Mouse (Mus musculus) ovary, adult 18-20 months (tissue): ENCODE data around the gene Uggt2.
"Not testable (repeated sequence)": the region's sequence is repeated elsewhere in the genome, so short reads cannot be mapped to it uniquely, and the experiment has no call there.

ENCODE experiments used
- DNase-seq: peaks from one replicate; pipeline ENCODE4 v3.0.0; 2022; ENCODE audit warnings: low spot score, mixed read lengths

The Uggt2 gene

DNA sequence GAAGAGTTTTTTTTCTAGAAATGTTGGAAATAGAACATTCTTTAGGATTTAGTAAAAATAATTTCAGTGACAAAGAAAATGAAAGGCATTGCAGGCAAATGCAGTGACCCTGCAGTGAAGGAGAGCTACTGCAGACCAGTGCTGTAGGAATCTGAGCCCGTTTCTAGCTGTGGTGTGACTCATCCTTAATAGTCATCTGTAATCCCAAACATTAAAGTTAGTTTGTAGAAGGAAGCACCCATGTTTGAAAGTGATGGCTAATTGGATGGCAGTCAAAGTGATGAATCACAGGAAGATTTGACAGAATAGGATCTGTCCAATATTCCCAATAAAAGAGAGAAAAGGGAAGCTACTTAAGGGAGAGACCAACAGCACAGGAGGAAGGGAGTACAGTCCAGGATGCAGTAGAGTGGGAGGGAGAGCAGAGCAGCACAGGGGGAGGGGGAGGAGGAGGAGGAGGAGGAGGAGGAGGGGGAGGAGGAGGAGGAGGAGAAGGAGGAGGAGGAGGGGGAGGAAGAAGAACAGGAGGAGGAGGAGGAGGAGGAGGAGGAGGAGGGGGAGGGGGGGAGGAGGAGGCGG, 71.5 kb downstream of the Uggt2 start:
- DNase-seq, result no peak

DNA sequence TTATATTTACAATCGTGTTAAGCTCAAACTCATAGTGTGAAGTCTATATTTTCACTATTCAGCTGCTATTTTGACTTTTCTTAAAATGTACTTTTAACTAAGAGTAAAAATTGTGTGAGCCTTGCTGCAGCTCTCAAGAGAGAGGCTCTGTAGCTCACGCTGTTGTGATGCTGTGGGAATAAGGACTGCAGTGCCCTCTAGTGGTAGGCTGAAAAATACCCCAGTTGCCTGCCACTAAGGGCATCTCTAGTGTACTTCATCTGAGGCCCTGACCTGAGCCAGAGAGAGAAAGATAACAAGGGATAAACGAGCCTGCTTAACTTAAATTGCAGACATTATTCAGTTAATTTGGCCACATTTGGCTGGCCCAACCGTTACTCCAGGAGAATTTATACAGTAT, 72.1 kb downstream of the Uggt2 start:
- DNase-seq, result no peak

DNA sequence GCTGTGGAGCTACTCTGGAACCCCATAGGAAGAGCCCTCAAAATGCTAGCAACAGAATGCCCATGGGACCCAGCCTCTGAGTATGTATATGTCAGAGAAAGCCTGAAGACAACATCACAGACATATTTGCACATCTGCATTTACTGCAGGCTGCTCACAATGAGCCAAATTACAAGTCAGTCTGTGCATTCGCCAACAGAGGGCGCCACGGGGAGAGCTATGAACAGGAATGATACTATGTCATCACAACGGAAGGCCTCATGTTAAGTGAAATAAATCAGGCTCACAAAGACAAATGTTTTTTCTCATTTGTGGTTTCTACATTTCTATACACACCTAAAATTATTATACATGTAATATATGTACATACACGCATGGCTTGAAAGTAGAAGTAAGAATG, 73.3 kb downstream of the Uggt2 start:
- no peak for DNase-seq

DNA sequence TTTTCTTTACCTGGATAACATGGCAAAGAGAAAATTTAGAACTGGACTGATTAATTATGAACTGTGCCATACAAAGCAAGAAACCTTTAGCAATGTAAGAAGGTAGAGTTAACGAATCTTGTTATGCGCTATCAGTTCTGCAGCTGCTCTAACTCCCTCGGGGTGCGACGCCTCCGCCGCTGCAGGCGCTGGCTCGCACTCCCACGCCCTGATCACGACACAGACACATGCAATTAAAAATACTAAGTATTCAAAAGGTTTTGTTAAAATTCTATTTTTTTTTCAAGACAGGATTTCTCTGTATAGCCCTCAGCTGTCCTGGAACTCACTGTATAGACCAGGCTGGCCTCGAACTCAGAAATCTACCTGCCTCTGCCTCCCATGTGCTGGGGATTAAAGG, 85.7 kb downstream of the Uggt2 start:
- no peak for DNase-seq

- DNase-seq, result no peak
Measured at GRCm38 (mm10) chr14:119012607-119013431, 86.4 kb downstream of the Uggt2 start.

GRCm38 (mm10) chr14:119009531-119009930, 89.7 kb downstream of the Uggt2 start:
- no peak for DNase-seq

GRCm38 (mm10) chr14:119008031-119008590, 91.1 kb downstream of the Uggt2 start:
- no peak for DNase-seq

GRCm38 (mm10) chr14:119007103-119007951, 91.9 kb downstream of the Uggt2 start:
- DNase-seq, result peak; percentile 98

DNA sequence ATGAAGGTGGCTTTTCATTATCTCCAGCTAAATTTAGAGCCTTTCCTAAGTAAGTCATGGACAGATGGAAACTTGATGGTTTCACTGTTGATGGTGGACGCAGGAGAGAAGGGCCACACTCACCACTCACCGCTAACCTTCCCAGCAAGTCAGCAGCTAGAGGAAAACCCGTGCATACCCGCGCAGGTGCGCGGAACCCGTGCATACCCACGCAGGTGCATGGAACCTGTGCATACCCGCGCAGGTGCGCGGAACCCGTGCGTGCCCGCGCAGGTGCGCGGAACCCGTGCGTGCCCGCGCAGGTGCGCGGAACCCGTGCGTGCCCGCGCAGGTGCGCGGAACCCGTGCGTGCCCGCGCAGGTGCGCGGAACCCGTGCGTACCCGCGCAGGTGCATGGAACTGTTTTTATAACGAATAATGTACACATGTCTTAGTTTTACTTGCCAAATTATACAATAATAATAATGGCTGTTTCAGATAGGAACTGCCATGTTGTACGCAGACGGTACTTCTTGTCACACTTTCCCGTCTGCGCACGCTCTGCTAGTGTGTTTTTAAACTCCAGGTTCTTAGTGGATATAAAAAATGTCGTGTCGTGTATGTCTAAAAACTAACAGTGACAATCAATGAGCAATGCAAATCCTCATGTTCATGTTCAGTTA, 92.7 kb downstream of the Uggt2 start:
- no peak for DNase-seq

- DNase-seq, result no peak
Measured at GRCm38 (mm10) chr14:119005834-119006233, 93.4 kb downstream of the Uggt2 start.

DNA sequence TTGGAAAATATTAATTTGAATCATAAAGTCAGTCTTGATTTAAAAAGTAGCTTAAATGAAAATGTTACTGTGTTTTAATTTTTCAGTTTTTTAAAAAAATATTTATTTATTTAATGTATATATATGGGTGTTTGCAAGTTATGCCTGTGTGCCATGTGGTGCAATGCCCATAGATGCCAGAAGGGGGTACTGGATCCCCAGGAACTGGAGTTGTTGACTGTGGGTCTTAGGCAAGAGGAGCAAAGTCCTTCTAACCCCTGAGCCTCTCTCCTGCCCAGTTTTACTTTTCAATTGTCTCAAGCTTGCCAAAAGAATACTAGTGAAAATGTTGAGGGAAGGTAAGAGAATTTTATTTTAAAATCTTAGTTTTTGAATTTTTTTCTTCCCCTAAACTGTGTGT, 95.9 kb downstream of the Uggt2 start:
- DNase-seq, result no peak

DNA sequence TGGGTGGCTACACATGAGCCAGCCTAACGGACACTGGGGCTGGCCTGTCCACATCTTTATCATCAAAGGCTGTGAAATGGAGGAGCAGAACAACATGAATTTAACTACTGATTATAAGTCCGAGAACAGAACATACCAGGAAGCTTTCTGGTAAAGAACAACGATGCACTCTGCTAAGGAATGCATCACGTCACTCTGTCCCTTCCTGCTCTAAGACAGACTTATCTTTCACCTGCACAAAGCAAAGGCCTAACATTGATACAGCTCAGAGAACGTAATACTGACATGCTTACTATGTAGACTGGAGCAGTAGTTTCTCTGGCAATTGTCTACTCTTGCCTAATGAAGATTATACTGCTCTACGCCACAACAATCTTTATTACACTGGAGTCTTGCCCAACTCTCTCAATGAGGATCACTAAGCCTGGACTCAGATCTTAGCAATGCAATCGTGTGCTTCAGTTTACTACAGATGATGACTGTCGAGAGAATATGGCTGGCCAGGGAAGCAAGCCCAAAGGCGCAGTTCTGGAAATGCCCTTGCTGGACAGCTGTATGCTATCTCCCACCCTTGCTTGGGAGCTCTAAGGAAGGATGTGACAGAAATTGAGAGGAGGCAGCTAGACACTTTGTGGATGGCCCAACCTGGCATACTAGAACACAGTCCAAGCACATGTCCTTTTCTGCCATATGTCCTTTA, 103.9 kb downstream of the Uggt2 start:
- no peak for DNase-seq

- no peak for DNase-seq
Measured at GRCm38 (mm10) chr14:118987523-118988496, 111.4 kb downstream of the Uggt2 start.

DNA sequence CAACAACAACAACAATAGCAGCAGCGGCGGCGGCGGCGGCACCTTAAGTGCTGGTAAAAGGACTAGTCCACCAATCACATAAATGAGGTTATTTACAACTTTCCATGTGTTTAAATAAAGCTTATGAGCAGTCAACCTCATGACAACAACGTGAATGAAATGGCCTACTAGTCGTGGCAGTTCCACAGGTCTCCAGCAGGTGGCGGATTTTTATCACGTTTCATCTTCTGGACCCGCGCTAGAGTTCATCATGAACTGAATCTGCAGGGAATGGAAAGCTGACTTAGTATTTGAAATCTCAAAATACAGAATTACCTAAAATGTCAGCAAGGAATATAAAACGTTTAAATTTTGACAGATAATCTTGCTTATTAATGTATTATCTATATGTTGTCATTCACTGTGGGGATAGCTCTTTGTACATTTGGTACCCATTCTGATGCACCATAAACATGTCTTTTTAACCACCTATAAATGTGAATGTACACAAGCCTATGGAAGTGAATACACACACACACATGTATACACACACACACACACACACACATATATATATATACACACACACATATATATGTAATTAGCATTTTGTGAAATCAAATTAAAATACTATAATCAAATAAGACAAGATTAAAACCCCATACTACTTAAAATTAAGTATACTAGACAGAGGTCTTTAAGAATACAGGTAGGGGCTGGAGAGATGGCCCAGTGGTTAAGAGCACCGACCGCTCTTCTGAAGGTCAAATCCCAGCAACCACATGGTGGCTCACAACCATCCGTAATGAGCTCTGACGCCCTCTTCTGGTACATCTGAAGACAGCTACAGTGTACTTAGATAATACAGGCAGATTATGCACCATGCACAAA, 112.3 kb downstream of the Uggt2 start:
- no peak for DNase-seq

DNA sequence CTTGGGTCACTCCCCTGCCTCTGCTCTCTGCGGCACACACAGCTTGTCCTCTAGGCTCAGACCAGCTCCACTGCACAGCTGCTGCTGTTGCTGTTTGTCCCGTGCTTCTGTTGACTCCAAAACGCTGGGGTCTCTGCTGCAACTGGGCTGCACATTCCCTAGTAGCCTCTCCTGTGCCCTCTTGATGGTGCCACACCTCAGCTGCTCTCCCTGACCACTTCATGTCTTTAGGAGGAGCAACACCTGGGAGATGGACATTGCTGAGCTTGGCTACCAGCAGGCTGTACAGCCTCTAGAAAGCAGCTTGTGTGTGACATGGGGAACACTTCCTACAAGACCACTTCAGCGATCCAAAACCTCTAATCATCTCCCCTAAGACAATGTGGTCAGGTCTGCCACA, 115.1 kb downstream of the Uggt2 start:
- no peak for DNase-seq

- no peak for DNase-seq
Measured at GRCm38 (mm10) chr14:118983396-118983795, 115.8 kb downstream of the Uggt2 start.

- DNase-seq, result not testable (repeated sequence)
Measured at GRCm38 (mm10) chr14:118982429-118983045, 116.7 kb downstream of the Uggt2 start.

- not testable (repeated sequence) for DNase-seq
Measured at GRCm38 (mm10) chr14:118981711-118982428, 117.4 kb downstream of the Uggt2 start.
